Mouse (Mus musculus) c-Kit-positive CD71-positive TER-119-positive erythroid progenitor cells, embryonic 14.5 days (primary cell): ENCODE measurements around the gene Fam227b.

Source experiments
- DNase-seq: peaks from one replicate; pipeline ENCODE4 v3.0.0-alpha.2; 2013; ENCODE audit warnings: low spot score

Fam227b gene

DNA sequence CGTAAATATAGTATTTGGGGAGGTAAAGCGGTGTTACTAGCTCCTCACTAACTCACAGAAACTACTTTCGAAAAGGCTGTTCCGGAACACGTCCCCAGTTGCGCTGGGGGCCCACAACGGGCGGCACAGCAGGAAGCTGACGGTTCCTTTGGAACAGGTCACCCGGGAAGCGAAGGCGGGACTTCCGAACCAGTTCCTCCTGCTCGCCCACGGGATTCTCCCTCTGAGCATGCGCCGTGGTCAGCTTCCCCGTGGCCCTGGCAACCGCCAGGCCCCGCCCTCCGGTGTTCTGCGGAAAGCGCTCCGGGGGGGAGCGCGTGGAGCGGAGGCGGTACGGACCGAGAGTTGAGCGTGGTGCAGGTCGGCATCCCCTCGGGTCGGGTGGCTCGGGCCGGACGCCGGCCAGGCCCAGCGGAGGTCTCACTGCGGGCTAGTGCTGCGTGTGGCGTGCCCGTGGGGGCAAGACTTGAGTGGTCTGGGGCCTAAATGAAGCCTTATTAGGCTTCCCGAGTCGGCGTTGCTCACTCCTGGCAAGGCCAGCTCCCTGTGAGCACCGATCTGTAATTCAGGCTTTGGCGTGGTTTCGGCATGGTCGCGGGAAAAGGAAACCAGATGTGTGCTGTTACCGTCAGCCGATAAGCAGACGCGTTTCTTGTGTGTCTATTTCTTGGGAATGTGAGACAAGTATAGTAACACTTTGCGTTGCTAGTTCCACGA, at the start of gene Fam227b, which contains the start of gene Dtwd1:
Gene Fam227b, minus strand, starts transcription at position 150 of the 717 bp plus-strand sequence.
Gene Dtwd1, plus strand, starts transcription at position 287 of the 717 bp plus-strand sequence.
- peak; percentile 97 for DNase-seq

DNA sequence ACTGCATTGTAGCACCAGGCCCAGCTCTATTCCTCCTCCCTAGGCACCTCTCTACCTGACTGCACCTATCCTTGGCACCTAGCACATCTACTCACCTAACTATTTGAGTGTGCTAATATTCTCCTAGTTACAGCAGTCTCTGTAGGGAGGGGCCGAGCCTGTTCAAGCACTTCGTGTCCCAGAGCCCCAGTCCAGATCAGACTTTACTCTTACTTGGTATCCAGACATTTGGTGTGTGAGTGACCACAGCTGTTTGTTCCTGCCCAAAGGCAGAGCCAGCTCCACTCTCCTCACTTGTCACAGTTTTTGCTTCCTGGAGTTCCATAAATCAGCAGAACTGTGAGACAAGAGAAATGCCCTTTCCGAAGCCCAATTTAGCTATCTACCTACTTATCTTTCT, 47.2 kb upstream of the Fam227b start:
- DNase-seq: no peak

DNA sequence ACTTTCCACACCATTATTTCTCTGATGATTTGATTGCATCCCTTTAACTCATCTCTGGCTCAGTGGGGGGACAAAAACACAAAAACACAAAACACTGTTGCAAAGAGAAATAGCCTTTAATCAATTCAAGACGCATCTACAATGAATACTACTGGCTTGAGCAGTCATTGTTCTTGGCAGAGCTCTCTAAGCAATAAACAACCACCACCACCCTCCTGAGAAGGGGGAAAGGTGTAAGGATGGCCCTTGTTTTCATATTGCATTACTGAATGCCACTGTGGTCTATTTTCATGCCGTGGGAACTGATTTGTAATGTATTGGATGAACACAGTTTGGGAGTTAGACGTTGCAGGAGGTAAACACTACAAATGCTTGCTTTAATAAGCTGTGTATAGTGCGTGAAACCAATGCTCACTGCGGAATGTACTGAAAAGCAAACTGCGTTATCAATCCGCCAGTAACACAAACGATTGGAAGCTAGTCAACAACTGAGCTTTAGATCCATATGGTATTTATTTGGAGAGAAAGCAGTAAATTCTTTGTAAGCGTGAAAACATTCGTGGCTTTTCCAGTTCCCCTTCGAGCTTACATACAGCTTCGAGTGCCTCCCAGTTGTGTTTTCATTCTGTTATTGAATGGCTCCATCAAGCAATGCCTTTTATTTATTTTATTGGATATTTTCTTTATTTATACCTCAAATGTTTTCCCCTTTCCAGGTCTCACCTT, 44.0 kb upstream of the Fam227b start:
- DNase-seq: no peak

- no peak for DNase-seq
Observed at GRCm38 (mm10) chr2:126192129-126192528, 40.3 kb upstream of the Fam227b start.

DNA sequence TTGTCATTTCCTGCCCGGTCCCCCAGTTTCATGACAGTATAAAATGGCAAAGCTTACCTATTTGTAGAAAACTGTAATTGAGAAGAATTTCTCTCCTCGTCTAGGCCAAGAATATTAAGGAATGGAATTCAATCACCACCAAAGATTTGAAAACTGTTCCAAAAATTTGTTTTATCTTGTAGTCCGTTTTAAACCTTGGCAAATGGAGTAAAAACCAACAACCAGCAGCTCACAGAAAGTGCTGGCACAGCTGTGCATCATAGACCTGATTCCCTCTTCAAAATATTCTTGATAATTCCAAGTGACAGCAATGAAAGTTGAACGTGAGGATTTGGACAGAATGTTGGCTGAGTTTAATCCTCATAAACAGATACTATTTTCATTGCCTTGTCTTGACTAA, 39.5 kb upstream of the Fam227b start:
- no peak for DNase-seq

GRCm38 (mm10) chr2:126171427-126171826, 19.6 kb upstream of the Fam227b start:
- no peak for DNase-seq

- DNase-seq: no peak
Observed at GRCm38 (mm10) chr2:126166848-126167617, 15.2 kb upstream of the Fam227b start.

- no peak for DNase-seq
Observed at GRCm38 (mm10) chr2:126166335-126166734, 14.5 kb upstream of the Fam227b start.

- peak; percentile 80 for DNase-seq
Observed at GRCm38 (mm10) chr2:126165277-126166018, 13.6 kb upstream of the Fam227b start.

GRCm38 (mm10) chr2:126147723-126148122, 4.1 kb downstream of the Fam227b start:
- DNase-seq: no peak

GRCm38 (mm10) chr2:126094616-126095015, 57.2 kb downstream of the Fam227b start:
- no peak for DNase-seq

DNA sequence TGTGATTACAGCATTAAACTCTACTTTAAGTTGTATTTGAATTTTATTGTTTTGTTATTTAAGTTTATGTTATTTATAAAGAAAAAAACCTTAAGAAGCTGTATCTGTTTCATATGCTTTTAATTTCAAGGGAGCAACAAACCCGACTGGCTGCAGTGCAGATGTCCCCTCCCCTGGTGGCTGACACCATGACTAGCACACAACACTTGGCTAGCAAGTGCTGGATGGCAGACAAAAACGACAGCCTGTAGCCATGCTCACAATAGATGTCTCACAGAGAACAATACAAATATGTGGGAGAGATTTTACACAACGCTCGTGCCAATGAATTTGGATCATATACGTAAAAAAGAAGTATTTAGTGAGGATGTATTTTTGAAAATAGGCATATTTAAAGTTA, 61.4 kb downstream of the Fam227b start:
- no peak for DNase-seq

DNA sequence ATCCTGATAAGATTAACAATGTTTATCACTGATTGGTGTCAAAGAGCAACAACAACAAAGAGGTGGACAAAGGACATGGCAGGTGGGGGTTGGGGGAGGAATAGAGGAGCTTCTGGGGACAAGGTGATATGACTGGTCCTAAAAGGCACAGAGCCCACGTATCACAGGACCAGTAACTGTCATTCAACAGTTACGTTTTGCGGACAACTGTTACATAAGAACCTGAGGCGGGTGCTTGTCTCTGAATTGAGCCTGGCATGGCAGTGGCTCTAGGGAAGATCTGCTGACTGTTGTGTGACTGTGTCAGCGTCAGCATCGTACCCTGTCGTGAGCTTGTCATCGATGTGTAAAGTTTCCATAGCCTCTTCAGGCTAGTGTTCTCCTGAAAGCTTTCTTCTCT, 65.6 kb downstream of the Fam227b start:
- DNase-seq: no peak

DNA sequence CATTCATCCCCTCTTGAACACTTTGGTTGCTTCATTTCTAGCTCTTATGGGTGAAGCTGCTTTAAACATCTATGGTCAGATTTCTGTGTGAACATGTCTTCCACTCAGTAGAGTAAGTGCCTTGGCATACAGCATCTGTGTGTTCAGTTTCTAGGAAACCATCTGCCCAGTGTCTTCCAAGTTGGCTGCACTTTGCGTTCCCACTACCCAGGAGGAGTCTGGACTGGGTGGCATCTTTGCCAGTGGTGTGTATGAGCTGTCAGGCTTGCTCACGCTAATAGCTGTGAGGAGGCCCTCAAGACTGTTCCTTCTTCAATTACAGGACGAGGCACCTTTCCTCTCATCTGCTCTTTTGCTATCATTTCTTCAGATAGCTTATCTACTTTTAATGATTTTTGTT, 67.5 kb downstream of the Fam227b start:
- no peak for DNase-seq

DNA sequence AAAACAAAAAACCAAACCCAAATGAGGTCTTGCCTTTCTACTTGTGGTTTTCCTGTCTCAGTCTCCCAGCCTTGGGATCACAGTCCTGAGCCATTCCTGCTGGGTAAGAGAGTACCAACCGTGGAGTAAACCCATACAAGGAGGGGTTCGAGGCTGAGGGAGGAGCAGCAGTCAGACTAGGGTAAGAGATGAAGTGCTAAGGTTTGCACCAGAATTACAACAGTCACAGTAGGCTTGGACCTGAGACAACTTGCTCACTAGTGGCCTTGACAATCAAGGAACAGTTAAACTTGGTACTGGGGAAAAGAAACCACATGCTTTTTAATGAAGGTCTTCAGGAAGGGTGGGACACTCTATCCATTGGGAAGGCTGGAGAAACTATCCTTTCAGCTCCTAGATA, 72.7 kb downstream of the Fam227b start:
- no peak for DNase-seq

DNA sequence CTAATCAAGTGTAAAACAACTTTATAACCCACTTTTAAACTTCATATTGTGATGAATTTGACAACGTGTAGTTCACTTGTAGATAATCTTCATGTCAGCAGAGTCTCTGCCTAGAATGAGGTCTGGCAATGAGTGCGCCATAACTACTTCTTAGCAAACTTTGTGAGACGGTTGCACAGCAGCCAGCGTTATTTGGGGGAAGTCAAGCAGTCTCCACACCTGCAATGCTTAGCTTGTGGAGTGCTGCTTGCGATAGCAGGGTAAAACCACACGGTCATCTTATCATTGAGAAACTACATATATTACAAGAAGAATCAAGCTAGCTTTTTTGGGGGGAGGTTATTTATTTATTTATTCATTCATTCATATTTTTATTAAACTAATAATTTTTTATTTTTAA, 75.3 kb downstream of the Fam227b start:
- DNase-seq: no peak

GRCm38 (mm10) chr2:126073744-126074143, 78.1 kb downstream of the Fam227b start:
- DNase-seq: no peak

DNA sequence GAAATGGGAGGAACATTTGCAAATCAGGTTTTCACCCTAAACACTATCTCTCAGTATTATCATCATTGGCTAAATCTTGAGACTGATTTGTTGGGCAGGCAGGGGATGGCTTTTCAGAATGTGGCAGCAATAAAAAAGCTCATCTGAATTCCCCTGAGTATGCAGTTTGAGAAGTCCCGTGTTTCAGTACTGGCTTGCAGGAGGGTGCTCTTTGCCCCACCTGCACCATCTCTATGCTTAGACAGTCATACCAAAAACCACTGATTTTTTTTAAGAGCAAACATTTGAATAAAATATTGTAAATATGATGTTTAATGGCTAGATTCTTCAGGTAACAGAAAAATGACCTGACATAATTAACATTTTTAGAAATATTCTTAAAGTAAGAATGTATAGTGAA, 82.1 kb downstream of the Fam227b start:
- DNase-seq: no peak

DNA sequence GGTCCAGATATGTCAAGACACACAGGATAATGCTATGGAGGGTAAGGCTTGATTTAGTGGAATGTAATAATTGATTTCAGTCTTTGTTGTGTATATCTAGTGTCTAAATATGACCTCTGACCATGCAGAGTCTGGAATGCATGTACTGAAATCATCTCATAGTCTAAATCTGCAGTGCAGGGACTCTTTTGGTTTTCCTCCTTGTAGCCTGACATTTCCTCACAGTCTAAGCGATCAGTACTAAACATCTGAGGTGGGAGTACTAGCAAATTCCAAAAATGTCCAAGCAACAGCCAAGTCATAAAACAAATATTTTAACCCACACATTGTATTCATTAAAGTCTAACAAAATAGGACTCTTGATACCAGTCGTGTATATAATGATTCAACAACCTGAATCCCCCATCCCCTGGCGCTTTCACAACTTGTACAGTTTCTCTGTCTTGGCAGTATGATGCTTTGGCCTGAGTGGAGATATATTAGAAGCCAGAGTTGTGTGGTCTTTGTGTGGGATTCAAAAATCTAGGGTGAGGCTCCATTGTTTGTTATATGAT, 86.4 kb downstream of the Fam227b start:
- no peak for DNase-seq

GRCm38 (mm10) chr2:126064814-126065213, 87.0 kb downstream of the Fam227b start:
- DNase-seq: no peak

GRCm38 (mm10) chr2:126062876-126063275, 88.9 kb downstream of the Fam227b start:
- no peak for DNase-seq
